Mouse (Mus musculus): ENCODE measurements at regions not wholly inside any gene's neighbourhood (a gene's known extent, or its start where the extent isn't known, plus 50 kb on each side); places are given as distances from the start of the nearest gene placed in this dataset.

GRCm38 (mm10) chr5:37980692-37981091, 57.9 kb upstream of the Stx18 start:
- Histone ChIP-seq H3K4me1 (replicated peaks; ENCODE audit: low read depth, low read length) (0 out of 2 replicates have a peak, but pooled peaks cover 3% of the 10 kb centered on the region), H3K4me3 (replicated peaks; ENCODE audit: low read length) (no peak overlapping the region), H3K27me3 (ENCODE audit: insufficient read depth, low read length) (peaks cover 33% of the 10 kb centered on the region), H3K36me3 (ENCODE audit: insufficient read depth, low read length) (no peaks in the 10 kb centered on the region), H3K9me3 (ENCODE audit: low read length) (no peaks in the 10 kb centered on the region)
- TF ChIP-seq CTCF (conservative IDR thresholded peaks at IDR 0.05; ENCODE audit: low read length) (no peak), POU5F1 (IDR thresholded peaks at IDR 0.05; ENCODE audit: borderline replicate concordance, low read length) (no peak), NANOG (IDR thresholded peaks at IDR 0.05; ENCODE audit: borderline replicate concordance, low read length) (no peak)

DNA sequence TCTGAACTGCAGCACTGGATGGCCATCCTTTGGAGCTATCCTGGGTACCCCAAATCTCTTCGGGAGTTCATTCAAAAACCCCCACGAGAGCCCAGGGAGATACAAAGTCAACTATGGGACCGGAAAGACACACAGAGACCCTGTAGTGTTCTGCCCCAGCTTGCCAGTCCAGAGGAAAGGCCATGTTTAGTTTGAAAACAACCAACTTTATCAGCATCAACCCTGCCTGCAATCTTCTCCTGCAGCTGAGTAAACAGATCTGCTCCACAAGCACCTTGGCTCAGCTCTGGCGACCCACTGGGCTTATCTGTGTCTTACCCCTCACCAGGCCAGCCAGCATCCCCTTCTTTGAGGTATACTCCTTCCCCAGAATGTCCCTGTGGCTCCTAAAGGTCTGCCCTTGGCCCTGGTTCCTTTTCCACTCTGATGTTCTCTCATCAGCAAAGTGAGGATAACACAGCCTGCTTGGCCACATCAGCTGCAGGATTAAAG, 61.6 kb upstream of the Stx18 start:
- Histone ChIP-seq H3K27me3 (ENCODE audit: insufficient read depth, low read length) (peaks cover 26% of the 10 kb centered on the region), H3K4me1 (replicated peaks; ENCODE audit: low read depth, low read length) (peaks cover 9% of the 10 kb centered on the region), H3K36me3 (ENCODE audit: insufficient read depth, low read length) (no peaks in the 10 kb centered on the region), H3K9me3 (ENCODE audit: low read length) (no peaks in the 10 kb centered on the region), H3K4me3 (replicated peaks; ENCODE audit: low read length) (no peak overlapping the region)
- TF ChIP-seq NANOG (IDR thresholded peaks at IDR 0.05; ENCODE audit: borderline replicate concordance, low read length) (no peak), POU5F1 (IDR thresholded peaks at IDR 0.05; ENCODE audit: borderline replicate concordance, low read length) (no peak), CTCF (conservative IDR thresholded peaks at IDR 0.05; ENCODE audit: low read length) (no peak)

GRCm38 (mm10) chr5:37972980-37973545, 65.5 kb upstream of the Stx18 start:
- TF ChIP-seq NANOG (IDR thresholded peaks at IDR 0.05; ENCODE audit: borderline replicate concordance, low read length): no peak
- no peak for TF ChIP-seq POU5F1 (IDR thresholded peaks at IDR 0.05; ENCODE audit: borderline replicate concordance, low read length)
- no peak for TF ChIP-seq CTCF (conservative IDR thresholded peaks at IDR 0.05; ENCODE audit: low read length)
- Histone ChIP-seq H3K36me3 (ENCODE audit: insufficient read depth, low read length) (no peaks in the 10 kb centered on the region), H3K9me3 (ENCODE audit: low read length) (peaks cover 3% of the 10 kb centered on the region; the same call in 1 of the 2 replicates), H3K4me3 (replicated peaks; ENCODE audit: low read length) (no peak overlapping the region), H3K27me3 (ENCODE audit: insufficient read depth, low read length) (peaks cover 43% of the 10 kb centered on the region), H3K4me1 (replicated peaks; ENCODE audit: low read depth, low read length) (peaks cover 22% of the 10 kb centered on the region)

DNA sequence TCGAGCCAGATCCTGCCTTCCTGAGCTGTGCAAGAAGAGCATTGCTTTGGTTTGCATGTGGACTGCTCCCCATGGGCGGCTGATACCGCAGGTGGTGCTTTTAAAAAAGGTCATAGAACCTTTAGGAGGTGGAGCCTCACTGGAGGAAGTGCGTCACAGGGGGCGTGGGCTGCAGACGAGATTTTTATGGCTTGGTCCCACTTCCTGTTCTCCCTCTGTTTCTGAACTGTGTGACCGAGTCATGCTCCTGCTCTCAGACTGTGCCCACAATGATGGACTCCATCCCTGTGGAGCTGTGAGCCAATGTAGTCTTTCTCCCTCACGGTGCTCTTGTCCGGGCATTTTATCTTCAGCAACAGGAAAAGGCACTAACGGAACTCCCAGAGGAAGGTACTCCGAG, 66.8 kb upstream of the Stx18 start:
- peaks cover 5% of the 10 kb centered on the region; the same call in 1 of the 2 replicates for H3K9me3 ChIP-seq (ENCODE audit: low read length)
- TF ChIP-seq NANOG (IDR thresholded peaks at IDR 0.05; ENCODE audit: borderline replicate concordance, low read length) (no peak), POU5F1 (IDR thresholded peaks at IDR 0.05; ENCODE audit: borderline replicate concordance, low read length) (no peak), CTCF (conservative IDR thresholded peaks at IDR 0.05; ENCODE audit: low read length) (no peak)
- peaks cover 37% of the 10 kb centered on the region for H3K27me3 ChIP-seq (ENCODE audit: insufficient read depth, low read length)
- peak overlapping the region; percentile 72 for H3K4me3 ChIP-seq (replicated peaks; ENCODE audit: low read length)
- H3K36me3 ChIP-seq (ENCODE audit: insufficient read depth, low read length): no peaks in the 10 kb centered on the region
- peaks cover 36% of the 10 kb centered on the region for H3K4me1 ChIP-seq (replicated peaks; ENCODE audit: low read depth, low read length)

DNA sequence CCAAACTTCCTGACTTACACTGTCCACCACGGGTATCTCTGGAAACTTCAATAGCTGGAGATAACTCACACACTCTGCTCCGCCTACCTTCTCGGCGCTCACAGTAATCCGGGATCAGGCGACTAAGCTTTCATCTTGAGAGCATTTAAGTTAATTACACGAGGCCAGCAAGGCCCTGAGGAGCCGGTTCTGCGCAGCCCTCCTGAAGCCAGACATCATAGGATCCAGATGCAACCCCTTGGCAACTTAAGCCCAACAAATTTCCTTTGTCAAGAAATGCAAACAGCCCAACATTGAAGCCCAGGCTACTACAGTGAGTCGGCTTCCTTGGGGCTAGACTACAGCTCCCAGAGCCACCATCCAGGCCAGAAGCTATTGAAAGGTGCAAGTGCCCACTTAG, 69.9 kb upstream of the Stx18 start:
- Histone ChIP-seq H3K4me1 (replicated peaks; ENCODE audit: low read depth, low read length) (peaks cover 65% of the 10 kb centered on the region), H3K9me3 (ENCODE audit: low read length) (peaks cover 10% of the 10 kb centered on the region; the same call in 1 of the 2 replicates), H3K36me3 (ENCODE audit: insufficient read depth, low read length) (no peaks in the 10 kb centered on the region), H3K27me3 (ENCODE audit: insufficient read depth, low read length) (peaks cover 48% of the 10 kb centered on the region), H3K4me3 (replicated peaks; ENCODE audit: low read length) (no peak overlapping the region)
- TF ChIP-seq POU5F1 (IDR thresholded peaks at IDR 0.05; ENCODE audit: borderline replicate concordance, low read length) (no peak), CTCF (conservative IDR thresholded peaks at IDR 0.05; ENCODE audit: low read length) (no peak), NANOG (IDR thresholded peaks at IDR 0.05; ENCODE audit: borderline replicate concordance, low read length) (no peak)

DNA sequence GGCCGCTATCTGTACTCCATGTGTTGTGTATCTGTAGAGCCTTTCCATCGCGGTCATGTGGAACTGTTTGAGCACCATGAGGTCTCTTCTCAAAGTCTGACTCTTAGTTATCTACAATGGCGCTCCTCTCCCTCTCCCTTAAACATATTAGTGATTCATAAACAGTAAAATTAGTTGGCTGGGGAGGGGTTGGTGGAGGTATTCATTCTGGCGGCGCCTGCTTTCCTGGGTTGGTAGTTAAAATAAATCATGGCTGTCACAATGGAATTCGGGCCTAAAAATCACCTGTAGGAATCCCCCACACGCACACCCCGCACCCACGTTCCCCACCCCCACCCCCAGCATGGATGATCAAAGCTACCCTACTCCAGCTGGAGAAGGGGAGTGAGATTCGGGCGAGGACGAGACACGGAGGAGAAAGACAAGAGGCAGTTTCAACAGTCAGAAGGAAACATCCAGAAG, 70.6 kb upstream of the Stx18 start:
- Histone ChIP-seq H3K4me1 (replicated peaks; ENCODE audit: low read depth, low read length) (peaks cover 71% of the 10 kb centered on the region), H3K4me3 (replicated peaks; ENCODE audit: low read length) (peak overlapping the region; percentile 53; the same call in 1 of the 2 replicates), H3K36me3 (ENCODE audit: insufficient read depth, low read length) (no peaks in the 10 kb centered on the region), H3K9me3 (ENCODE audit: low read length) (peaks cover 10% of the 10 kb centered on the region; the same call in 1 of the 2 replicates), H3K27me3 (ENCODE audit: insufficient read depth, low read length) (peaks cover 47% of the 10 kb centered on the region)
- TF ChIP-seq POU5F1 (IDR thresholded peaks at IDR 0.05; ENCODE audit: borderline replicate concordance, low read length) (no peak), CTCF (conservative IDR thresholded peaks at IDR 0.05; ENCODE audit: low read length) (no peak), NANOG (IDR thresholded peaks at IDR 0.05; ENCODE audit: borderline replicate concordance, low read length) (no peak)

GRCm38 (mm10) chr5:37967106-37967913, 71.2 kb upstream of the Stx18 start:
- Histone ChIP-seq H3K27me3 (ENCODE audit: insufficient read depth, low read length) (peaks cover 47% of the 10 kb centered on the region), H3K4me3 (replicated peaks; ENCODE audit: low read length) (peak overlapping the region; percentile 53), H3K36me3 (ENCODE audit: insufficient read depth, low read length) (no peaks in the 10 kb centered on the region), H3K9me3 (ENCODE audit: low read length) (peaks cover 10% of the 10 kb centered on the region; the same call in 1 of the 2 replicates), H3K4me1 (replicated peaks; ENCODE audit: low read depth, low read length) (peaks cover 75% of the 10 kb centered on the region)
- TF ChIP-seq POU5F1 (IDR thresholded peaks at IDR 0.05; ENCODE audit: borderline replicate concordance, low read length) (no peak), NANOG (IDR thresholded peaks at IDR 0.05; ENCODE audit: borderline replicate concordance, low read length) (no peak), CTCF (conservative IDR thresholded peaks at IDR 0.05; ENCODE audit: low read length) (no peak)

DNA sequence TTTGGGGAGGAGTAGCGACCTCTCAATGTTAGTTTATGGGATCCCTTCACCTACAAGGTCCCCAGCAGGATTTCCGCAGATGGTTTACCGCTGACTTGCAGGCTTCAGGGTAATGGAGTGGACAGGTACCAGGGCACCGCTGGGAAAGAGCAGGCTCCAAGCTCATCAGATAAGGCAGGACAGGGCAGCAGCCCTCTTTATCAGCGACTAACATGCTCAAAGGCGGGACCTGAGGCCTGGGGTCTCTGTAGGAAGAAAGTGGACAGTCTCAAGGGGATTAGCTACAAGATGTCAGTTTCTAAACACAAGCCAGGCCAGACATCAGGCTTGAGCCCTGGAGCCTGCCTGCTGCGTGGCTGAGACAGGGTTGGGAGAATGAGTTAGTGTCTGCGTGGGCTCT, 74.9 kb upstream of the Stx18 start:
- Histone ChIP-seq H3K4me3 (replicated peaks; ENCODE audit: low read length) (no peak overlapping the region), H3K36me3 (ENCODE audit: insufficient read depth, low read length) (no peaks in the 10 kb centered on the region), H3K9me3 (ENCODE audit: low read length) (0 out of 2 replicates have a peak, but pooled peaks cover 7% of the 10 kb centered on the region), H3K4me1 (replicated peaks; ENCODE audit: low read depth, low read length) (peaks cover 67% of the 10 kb centered on the region), H3K27me3 (ENCODE audit: insufficient read depth, low read length) (peaks cover 30% of the 10 kb centered on the region)
- TF ChIP-seq POU5F1 (IDR thresholded peaks at IDR 0.05; ENCODE audit: borderline replicate concordance, low read length) (no peak), NANOG (IDR thresholded peaks at IDR 0.05; ENCODE audit: borderline replicate concordance, low read length) (no peak), CTCF (conservative IDR thresholded peaks at IDR 0.05; ENCODE audit: low read length) (no peak)
